Mouse (Mus musculus): Measurements from ENCODE around the gene Cops2. TPM values are rescaled to one million over a fixed set of nuclear protein-coding genes. Genes with fewer than 3 reads are reported as not detected.

Cops2 gene
- polyA plus RNA-seq, 1 experiment, result 233 TPM

- no peak for TF ChIP-seq POLR2A (IDR thresholded peaks at IDR 0.05; ENCODE audit: low read depth, low read length)
- no peak for TF ChIP-seq CTCF (IDR thresholded peaks at IDR 0.05; ENCODE audit: borderline replicate concordance, insufficient read depth, low read length)
- Histone ChIP-seq H3K27ac (ENCODE audit: insufficient read depth, low read length) (no peak overlapping the region), H3K4me1 (ENCODE audit: control insufficient read depth, insufficient read depth, low read length) (no peaks in the 10 kb centered on the region), H3K4me3 (ENCODE audit: insufficient read depth, low read length) (no peak overlapping the region)
Measured at GRCm38 (mm10) chr2:125885891-125886576, 27.1 kb upstream of the Cops2 start.

- Histone ChIP-seq H3K4me1 (ENCODE audit: control insufficient read depth, insufficient read depth, low read length) (peaks cover 2% of the 10 kb centered on the region; the same call in 1 of the 2 replicates), H3K4me3 (ENCODE audit: insufficient read depth, low read length) (no peak overlapping the region), H3K27ac (ENCODE audit: insufficient read depth, low read length) (no peak overlapping the region)
- TF ChIP-seq POLR2A (IDR thresholded peaks at IDR 0.05; ENCODE audit: low read depth, low read length) (no peak), CTCF (IDR thresholded peaks at IDR 0.05; ENCODE audit: borderline replicate concordance, insufficient read depth, low read length) (no peak)
Measured at GRCm38 (mm10) chr2:125870159-125870558, 11.2 kb upstream of the Cops2 start.

- H3K27ac ChIP-seq (ENCODE audit: insufficient read depth, low read length), result no peak overlapping the region
- TF ChIP-seq POLR2A (IDR thresholded peaks at IDR 0.05; ENCODE audit: low read depth, low read length), result no peak
- no peak for TF ChIP-seq CTCF (IDR thresholded peaks at IDR 0.05; ENCODE audit: borderline replicate concordance, insufficient read depth, low read length)
- peaks cover 2% of the 10 kb centered on the region; the same call in 1 of the 2 replicates for H3K4me1 ChIP-seq (ENCODE audit: control insufficient read depth, insufficient read depth, low read length)
- H3K4me3 ChIP-seq (ENCODE audit: insufficient read depth, low read length), result no peak overlapping the region
Measured at GRCm38 (mm10) chr2:125868301-125868700, 9.4 kb upstream of the Cops2 start.

GRCm38 (mm10) chr2:125866058-125866740, 7.3 kb upstream of the Cops2 start:
- peaks cover 2% of the 10 kb centered on the region; the same call in 1 of the 2 replicates for H3K4me1 ChIP-seq (ENCODE audit: control insufficient read depth, insufficient read depth, low read length)
- H3K4me3 ChIP-seq (ENCODE audit: insufficient read depth, low read length), result peak overlapping the region; percentile 79
- TF ChIP-seq POLR2A (IDR thresholded peaks at IDR 0.05; ENCODE audit: low read depth, low read length) (peak; percentile 65), CTCF (IDR thresholded peaks at IDR 0.05; ENCODE audit: borderline replicate concordance, insufficient read depth, low read length) (no peak)
- no peak overlapping the region for H3K27ac ChIP-seq (ENCODE audit: insufficient read depth, low read length)

- no peak overlapping the region for H3K27ac ChIP-seq (ENCODE audit: insufficient read depth, low read length)
Measured at GRCm38 (mm10) chr2:125865585-125865984, 6.6 kb upstream of the Cops2 start.

GRCm38 (mm10) chr2:125864551-125864950, 5.6 kb upstream of the Cops2 start:
- no peak overlapping the region for H3K4me3 ChIP-seq (ENCODE audit: insufficient read depth, low read length)
- no peak overlapping the region for H3K27ac ChIP-seq (ENCODE audit: insufficient read depth, low read length)
- TF ChIP-seq POLR2A (IDR thresholded peaks at IDR 0.05; ENCODE audit: low read depth, low read length), result no peak
- no peak for TF ChIP-seq CTCF (IDR thresholded peaks at IDR 0.05; ENCODE audit: borderline replicate concordance, insufficient read depth, low read length)
- H3K4me1 ChIP-seq (ENCODE audit: control insufficient read depth, insufficient read depth, low read length), result peaks cover 2% of the 10 kb centered on the region; the same call in 1 of the 2 replicates

More at GRCm38 (mm10) chr2:125865585-125865984, 6.6 kb upstream of the Cops2 start:
- Histone ChIP-seq H3K4me3 (ENCODE audit: insufficient read depth, low read length) (0 out of 2 replicates have a peak overlapping the region, but pooled peaks have one; percentile 79), H3K4me1 (ENCODE audit: control insufficient read depth, insufficient read depth, low read length) (peaks cover 2% of the 10 kb centered on the region; the same call in 1 of the 2 replicates)
- TF ChIP-seq POLR2A (IDR thresholded peaks at IDR 0.05; ENCODE audit: low read depth, low read length) (no peak), CTCF (IDR thresholded peaks at IDR 0.05; ENCODE audit: borderline replicate concordance, insufficient read depth, low read length) (no peak)

GRCm38 (mm10) chr2:125863799-125864198, 4.9 kb upstream of the Cops2 start:
- peaks cover 2% of the 10 kb centered on the region; the same call in 1 of the 2 replicates for H3K4me1 ChIP-seq (ENCODE audit: control insufficient read depth, insufficient read depth, low read length)
- H3K4me3 ChIP-seq (ENCODE audit: insufficient read depth, low read length), result no peak overlapping the region
- no peak overlapping the region for H3K27ac ChIP-seq (ENCODE audit: insufficient read depth, low read length)
- TF ChIP-seq POLR2A (IDR thresholded peaks at IDR 0.05; ENCODE audit: low read depth, low read length) (no peak), CTCF (IDR thresholded peaks at IDR 0.05; ENCODE audit: borderline replicate concordance, insufficient read depth, low read length) (no peak)

GRCm38 (mm10) chr2:125857707-125858106, 1.2 kb downstream of the Cops2 start:
- TF ChIP-seq CTCF (IDR thresholded peaks at IDR 0.05; ENCODE audit: borderline replicate concordance, insufficient read depth, low read length), result no peak
- Histone ChIP-seq H3K4me3 (ENCODE audit: insufficient read depth, low read length) (peak overlapping the region; percentile 23; the same call in 1 of the 2 replicates), H3K27ac (ENCODE audit: insufficient read depth, low read length) (no peak overlapping the region), H3K4me1 (ENCODE audit: control insufficient read depth, insufficient read depth, low read length) (peaks cover 3% of the 10 kb centered on the region; the same call in 1 of the 2 replicates)

GRCm38 (mm10) chr2:125851237-125851636, 7.7 kb downstream of the Cops2 start:
- no peak overlapping the region for H3K27ac ChIP-seq (ENCODE audit: insufficient read depth, low read length)
- H3K4me3 ChIP-seq (ENCODE audit: insufficient read depth, low read length), result no peak overlapping the region
- H3K4me1 ChIP-seq (ENCODE audit: control insufficient read depth, insufficient read depth, low read length), result peaks cover 2% of the 10 kb centered on the region; the same call in 1 of the 2 replicates
- no peak for TF ChIP-seq CTCF (IDR thresholded peaks at IDR 0.05; ENCODE audit: borderline replicate concordance, insufficient read depth, low read length)
- TF ChIP-seq POLR2A (IDR thresholded peaks at IDR 0.05; ENCODE audit: low read depth, low read length), result no peak

All from embryonic fibroblast, embryonic 13.5 days (primary cell).